Mouse (Mus musculus): ENCODE data around the gene Alyref. TPM values are rescaled to one million over a fixed set of nuclear protein-coding genes. Genes with fewer than 3 reads are reported as not detected.
"Not testable (repeated sequence)": the region's sequence is repeated elsewhere in the genome, so short reads cannot be mapped to it uniquely, and the experiment has no call there.

The Alyref gene
- polyA plus RNA-seq, 2 experiments from 2014 or later, result 8.5 to 42.6 TPM

GRCm38 (mm10) chr11:120598990-120599549, 905 bp upstream of the Alyref start:
- no peak for ATAC-seq

GRCm38 (mm10) chr11:120597240-120598235, 627 bp downstream of the Alyref start:
- no peak for ATAC-seq

GRCm38 (mm10) chr11:120588531-120588930, 9.6 kb downstream of the Alyref start:
- no peak for ATAC-seq

- no peak for ATAC-seq
These were observed 14.2 kb downstream of the Alyref start for GRCm38 (mm10) chr11:120583937-120584336.

GRCm38 (mm10) chr11:120582982-120583293, 15.2 kb downstream of the Alyref start:
- ATAC-seq, result not testable (repeated sequence)

GRCm38 (mm10) chr11:120582268-120582981, 15.7 kb downstream of the Alyref start:
- peak; percentile 42 for ATAC-seq

GRCm38 (mm10) chr11:120581490-120582267, 16.5 kb downstream of the Alyref start, which contains the start of gene Arhgdia:
Arhgdia (minus strand) TSS chr11:120581624.
- ATAC-seq, result peak; percentile 62

- ATAC-seq, result peak; percentile 24
These were observed 17.3 kb downstream of the Alyref start for GRCm38 (mm10) chr11:120580871-120581331.

- ATAC-seq, result no peak
These were observed 18.0 kb downstream of the Alyref start for GRCm38 (mm10) chr11:120580190-120580589.

GRCm38 (mm10) chr11:120579316-120580107, 18.7 kb downstream of the Alyref start:
- no peak for ATAC-seq

GRCm38 (mm10) chr11:120578694-120579243, 19.4 kb downstream of the Alyref start:
- ATAC-seq, result no peak

- ATAC-seq, result no peak
These were observed 20.0 kb downstream of the Alyref start for GRCm38 (mm10) chr11:120578024-120578693.

- ATAC-seq, result no peak
These were observed 20.7 kb downstream of the Alyref start for GRCm38 (mm10) chr11:120577211-120578023.

- ATAC-seq, result no peak
These were observed 21.7 kb downstream of the Alyref start for GRCm38 (mm10) chr11:120576365-120576981.

- ATAC-seq, result no peak
These were observed 22.2 kb downstream of the Alyref start for GRCm38 (mm10) chr11:120575940-120576339.

GRCm38 (mm10) chr11:120575046-120575445, 23.1 kb downstream of the Alyref start:
- no peak for ATAC-seq

GRCm38 (mm10) chr11:120574278-120574600, 23.9 kb downstream of the Alyref start:
- ATAC-seq, result no peak

GRCm38 (mm10) chr11:120573585-120574277, 24.4 kb downstream of the Alyref start:
- peak; percentile 33 for ATAC-seq

Measured in CD4-positive, CD25-positive, alpha-beta regulatory T cell, adult 4 months (primary cell).